8 mouse cellular contexts compared by ENCODE assay signal in the genomic region with DNA sequence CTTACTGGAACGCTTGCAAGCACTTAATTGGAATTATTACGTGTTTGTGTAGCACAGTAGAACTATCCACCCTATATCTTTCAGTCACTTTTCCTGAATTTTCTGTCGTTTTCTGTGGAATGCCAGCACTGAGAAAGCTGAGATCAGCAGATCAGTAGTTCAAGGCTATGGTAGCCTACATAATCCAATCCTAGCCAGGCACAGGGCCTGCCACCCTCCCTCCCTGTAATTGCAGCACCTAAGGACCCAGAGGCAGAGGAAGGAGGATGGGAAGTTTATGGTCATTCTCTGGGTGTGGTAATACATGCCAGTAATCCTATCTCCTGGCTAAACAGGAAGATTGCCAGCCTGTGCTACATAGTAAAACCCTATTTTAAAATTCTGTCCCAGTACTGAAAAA. TPM values are rescaled to one million over a fixed set of nuclear protein-coding genes. Genes with fewer than 3 reads are reported as not detected.
DNase-seq lines count a peak whose midpoint lies in the region; ATAC-seq and TF ChIP-seq lines count a peak whose summit lies in the region.

No protein-coding gene starts in this region.

- no peaks in the 10 kb centered on the region for H3K27me3 ChIP-seq in hindbrain, embryonic 12.5 days
- H3K27me3 ChIP-seq in hindbrain, embryonic 16.5 days (replicated peaks; ENCODE audit: control insufficient read depth, insufficient read depth, low read length) = no peaks in the 10 kb centered on the region
- H3K27me3 ChIP-seq in G1E (ENCODE audit: insufficient read depth, low read length) = no peaks in the 10 kb centered on the region
- H3K27me3 ChIP-seq in forebrain, embryonic 14.5 days (replicated peaks; ENCODE audit: control insufficient read depth, insufficient read depth, low read length) = no peaks in the 10 kb centered on the region
- H3K27me3 ChIP-seq in midbrain, embryonic 11.5 days (ENCODE audit: control insufficient read depth, insufficient read depth, low read length) = no peaks in the 10 kb centered on the region

- peak overlapping the region; percentile 93; the same call in 1 of the 2 replicates for H3K27ac ChIP-seq in hindbrain, embryonic 12.5 days
- no peak overlapping the region for H3K27ac ChIP-seq in hindbrain, embryonic 16.5 days (ENCODE audit: low read depth, low read length)
- no peak overlapping the region for H3K27ac ChIP-seq in forebrain, embryonic 14.5 days (ENCODE audit: low read depth, low read length)
- H3K27ac ChIP-seq in midbrain, embryonic 11.5 days (ENCODE audit: low read depth, low read length) = no peak overlapping the region

- no peak for DNase-seq in G1E (ENCODE audit: low spot score)
- DNase-seq in forebrain, embryonic 14.5 days (ENCODE audit: low spot score) = no peak
- DNase-seq in midbrain, embryonic 11.5 days (ENCODE audit: low spot score, missing footprints) = no peak
- DNase-seq in ovary, postnatal 10 days (ENCODE audit: low spot score) = no peak
- DNase-seq in layer of hippocampus, adult 9-10 months (ENCODE audit: low spot score) = no peak
- no peak for DNase-seq in cerebellum, postnatal 25 days

- H3K4me3 ChIP-seq in hindbrain, embryonic 12.5 days = no peak overlapping the region
- H3K4me3 ChIP-seq in hindbrain, embryonic 16.5 days (ENCODE audit: low read length) = no peak overlapping the region
- peak overlapping the region; percentile 20; the same call in 1 of the 2 replicates for H3K4me3 ChIP-seq in G1E (ENCODE audit: low read depth, low read length)
- H3K4me3 ChIP-seq in forebrain, embryonic 14.5 days (ENCODE audit: low read depth, low read length) = no peak overlapping the region
- H3K4me3 ChIP-seq in midbrain, embryonic 11.5 days (ENCODE audit: low read depth, low read length) = no peak overlapping the region

- H3K4me1 ChIP-seq in hindbrain, embryonic 12.5 days = peaks cover 17% of the 10 kb centered on the region
- peaks cover 16% of the 10 kb centered on the region for H3K4me1 ChIP-seq in hindbrain, embryonic 16.5 days (ENCODE audit: control insufficient read depth, insufficient read depth, low read depth, low read length)
- H3K4me1 ChIP-seq in G1E (ENCODE audit: insufficient read depth, low read depth, low read length) = peaks cover 32% of the 10 kb centered on the region
- H3K4me1 ChIP-seq in forebrain, embryonic 14.5 days (ENCODE audit: control insufficient read depth, insufficient read depth, low read length) = peaks cover 15% of the 10 kb centered on the region
- peaks cover 14% of the 10 kb centered on the region for H3K4me1 ChIP-seq in midbrain, embryonic 11.5 days (ENCODE audit: control insufficient read depth, insufficient read depth, low read length)

- 76% methylated on average over 3 of the region's 3 CpGs for WGBS in hindbrain, embryonic 12.5 days
- 69% methylated on average over 3 of the region's 3 CpGs for WGBS in hindbrain, embryonic 16.5 days
- WGBS in forebrain, embryonic 14.5 days = 69% methylated on average over 3 of the region's 3 CpGs
- 68% methylated on average over 3 of the region's 3 CpGs for WGBS in midbrain, embryonic 11.5 days

- peaks cover 13% of the 10 kb centered on the region for H3K36me3 ChIP-seq in hindbrain, embryonic 12.5 days
- H3K36me3 ChIP-seq in hindbrain, embryonic 16.5 days (ENCODE audit: control insufficient read depth, insufficient read depth, low read length) = peaks cover 8% of the 10 kb centered on the region
- H3K36me3 ChIP-seq in G1E (replicated peaks) = peaks cover 27% of the 10 kb centered on the region
- H3K36me3 ChIP-seq in forebrain, embryonic 14.5 days (ENCODE audit: control insufficient read depth, insufficient read depth, low read length) = peaks cover 14% of the 10 kb centered on the region
- H3K36me3 ChIP-seq in midbrain, embryonic 11.5 days (ENCODE audit: control insufficient read depth, insufficient read depth, low read length) = peaks cover 6% of the 10 kb centered on the region

- H3K9ac ChIP-seq in hindbrain, embryonic 12.5 days = no peak overlapping the region
- H3K9ac ChIP-seq in hindbrain, embryonic 16.5 days (ENCODE audit: low read depth, low read length) = no peak overlapping the region
- H3K9ac ChIP-seq in forebrain, embryonic 14.5 days (ENCODE audit: low read length) = peak overlapping the region; percentile 6; the same call in 1 of the 2 replicates
- 0 out of 2 replicates have a peak overlapping the region, but pooled peaks have one; percentile 4 for H3K9ac ChIP-seq in midbrain, embryonic 11.5 days (ENCODE audit: low read length)

- H3K9me3 ChIP-seq in hindbrain, embryonic 12.5 days (replicated peaks) = no peaks in the 10 kb centered on the region
- H3K9me3 ChIP-seq in hindbrain, embryonic 16.5 days (ENCODE audit: control insufficient read depth, low read length) = no peaks in the 10 kb centered on the region
- H3K9me3 ChIP-seq in G1E (replicated peaks) = no peaks in the 10 kb centered on the region
- no peaks in the 10 kb centered on the region for H3K9me3 ChIP-seq in forebrain, embryonic 14.5 days (replicated peaks; ENCODE audit: control insufficient read depth, low read length)
- H3K9me3 ChIP-seq in midbrain, embryonic 11.5 days (ENCODE audit: control insufficient read depth, low read length) = no peaks in the 10 kb centered on the region

- no peak overlapping the region for H3K4me2 ChIP-seq in hindbrain, embryonic 12.5 days (replicated peaks)
- H3K4me2 ChIP-seq in hindbrain, embryonic 16.5 days (ENCODE audit: low read length) = no peak overlapping the region
- no peak overlapping the region for H3K4me2 ChIP-seq in forebrain, embryonic 14.5 days (ENCODE audit: low read length)
- H3K4me2 ChIP-seq in midbrain, embryonic 11.5 days = peak overlapping the region; percentile 51; the same call in 1 of the 2 replicates

- no peak for TF ChIP-seq CTCF in G1E (IDR thresholded peaks at IDR 0.05; ENCODE audit: low read depth, low read length)

- ATAC-seq in hindbrain, embryonic 12.5 days (ENCODE audit: low FRiP score) = no peak
- no peak for ATAC-seq in hindbrain, embryonic 16.5 days
- ATAC-seq in G1E (ENCODE audit: extremely low read depth, insufficient number of reproducible peaks, low FRiP score, poor library complexity, severe bottlenecking) = no peak
- no peak for ATAC-seq in forebrain, embryonic 14.5 days
- no peak for ATAC-seq in midbrain, embryonic 11.5 days (ENCODE audit: low FRiP score)

RNA-seq across cellular contexts. Expression of gene Eif5a, which starts 1.0 kb away (rescaled TPM):
- 1,354 and 1,360 TPM in 2 replicates for polyA plus RNA-seq in hindbrain, embryonic 12.5 days (2016; fragmentation: Nextera tagmentation; extraction: Ambion mirVana)
- polyA plus RNA-seq in hindbrain, embryonic 16.5 days (2015; fragmentation: Nextera tagmentation; extraction: Ambion mirVana) = 1,120 and 1,123 TPM in 2 replicates
- total RNA-seq in G1E (2014; fragmentation: Nextera tagmentation) (1,285 and 1,536 TPM in 2 replicates), G1E (2017) (763 and 764 TPM in 2 replicates)
- polyA plus RNA-seq in G1E (2012) = 2,879 and 2,909 TPM in 2 replicates
- polyA plus RNA-seq in forebrain, embryonic 14.5 days (2014; fragmentation: Nextera tagmentation; extraction: Ambion mirVana) = 1,251 and 1,277 TPM in 2 replicates
- 1,778 and 1,800 TPM in 2 replicates for polyA plus RNA-seq in midbrain, embryonic 11.5 days (2014; fragmentation: Nextera tagmentation; extraction: Ambion mirVana)

RNA-seq across cellular contexts. Expression of gene Gps2, which starts 9.1 kb away (rescaled TPM):
- polyA plus RNA-seq in hindbrain, embryonic 12.5 days (2016; fragmentation: Nextera tagmentation; extraction: Ambion mirVana) = 84.7 and 90.1 TPM in 2 replicates
- polyA plus RNA-seq in hindbrain, embryonic 16.5 days (2015; fragmentation: Nextera tagmentation; extraction: Ambion mirVana) = 55.2 and 65.7 TPM in 2 replicates
- total RNA-seq in G1E (2014; fragmentation: Nextera tagmentation) (305 and 344 TPM in 2 replicates), G1E (2017) (44.9 and 45.8 TPM in 2 replicates)
- 203 and 216 TPM in 2 replicates for polyA plus RNA-seq in G1E (2012)
- 62.9 and 67.8 TPM in 2 replicates for polyA plus RNA-seq in forebrain, embryonic 14.5 days (2014; fragmentation: Nextera tagmentation; extraction: Ambion mirVana)
- 92.2 and 95.8 TPM in 2 replicates for polyA plus RNA-seq in midbrain, embryonic 11.5 days (2014; fragmentation: Nextera tagmentation; extraction: Ambion mirVana)

RNA-seq across cellular contexts. Expression of gene Ybx2, which starts 12.8 kb away (rescaled TPM):
- 5.5 and 9.0 TPM in 2 replicates for polyA plus RNA-seq in hindbrain, embryonic 12.5 days (2016; fragmentation: Nextera tagmentation; extraction: Ambion mirVana)
- 5.7 and 6.2 TPM in 2 replicates for polyA plus RNA-seq in hindbrain, embryonic 16.5 days (2015; fragmentation: Nextera tagmentation; extraction: Ambion mirVana)
- total RNA-seq in G1E (2014; fragmentation: Nextera tagmentation) (1.4 and 1.6 TPM in 2 replicates), G1E (2017) (0.23 TPM in 1 of 2 replicates, not detected in the other)
- polyA plus RNA-seq in G1E (2012) = 0.04 TPM in 1 of 2 replicates, not detected in the other
- polyA plus RNA-seq in forebrain, embryonic 14.5 days (2014; fragmentation: Nextera tagmentation; extraction: Ambion mirVana) = 3.9 and 4.0 TPM in 2 replicates
- 3.2 and 5.1 TPM in 2 replicates for polyA plus RNA-seq in midbrain, embryonic 11.5 days (2014; fragmentation: Nextera tagmentation; extraction: Ambion mirVana)

RNA-seq across cellular contexts. Expression of gene Neurl4, which starts 21.9 kb away (rescaled TPM):
- 15.0 and 15.2 TPM in 2 replicates for polyA plus RNA-seq in hindbrain, embryonic 12.5 days (2016; fragmentation: Nextera tagmentation; extraction: Ambion mirVana)
- polyA plus RNA-seq in hindbrain, embryonic 16.5 days (2015; fragmentation: Nextera tagmentation; extraction: Ambion mirVana) = 17.8 and 19.0 TPM in 2 replicates
- total RNA-seq in G1E (2014; fragmentation: Nextera tagmentation) (25.7 and 39.6 TPM in 2 replicates), G1E (2017) (27.2 and 30.2 TPM in 2 replicates)
- polyA plus RNA-seq in G1E (2012) = 87.0 and 110 TPM in 2 replicates
- polyA plus RNA-seq in forebrain, embryonic 14.5 days (2014; fragmentation: Nextera tagmentation; extraction: Ambion mirVana) = 16.7 and 23.8 TPM in 2 replicates
- 15.6 and 16.3 TPM in 2 replicates for polyA plus RNA-seq in midbrain, embryonic 11.5 days (2014; fragmentation: Nextera tagmentation; extraction: Ambion mirVana)

RNA-seq across cellular contexts. Expression of gene 2810408A11Rik, which starts 22.0 kb away (rescaled TPM):
- polyA plus RNA-seq in hindbrain, embryonic 12.5 days (2016; fragmentation: Nextera tagmentation; extraction: Ambion mirVana) = 17.8 TPM in 2 replicates
- 5.5 and 6.3 TPM in 2 replicates for polyA plus RNA-seq in hindbrain, embryonic 16.5 days (2015; fragmentation: Nextera tagmentation; extraction: Ambion mirVana)
- total RNA-seq in G1E (2014; fragmentation: Nextera tagmentation) = 6.6 and 7.2 TPM in 2 replicates
- 1.7 and 4.4 TPM in 2 replicates for total RNA-seq in G1E (2017)
- 0.62 and 1.2 TPM in 2 replicates for polyA plus RNA-seq in G1E (2012)
- 15.0 and 18.6 TPM in 2 replicates for polyA plus RNA-seq in forebrain, embryonic 14.5 days (2014; fragmentation: Nextera tagmentation; extraction: Ambion mirVana)
- 15.3 and 17.8 TPM in 2 replicates for polyA plus RNA-seq in midbrain, embryonic 11.5 days (2014; fragmentation: Nextera tagmentation; extraction: Ambion mirVana)

Comparison
In these comparisons a context has a peak if more than half of its experiments do, and no peak if none do; other contexts are left out.
1. H3K9ac ChIP-seq: peak in forebrain, embryonic 14.5 days (single experiment) and midbrain, embryonic 11.5 days (single experiment); none in hindbrain, embryonic 12.5 days (single experiment) and hindbrain, embryonic 16.5 days (single experiment).